Mouse (Mus musculus): ENCODE measurements around the gene Aoc3. TPM values are rescaled to one million over a fixed set of nuclear protein-coding genes. Genes with fewer than 3 reads are reported as not detected.
"Not testable (repeated sequence)": the region's sequence is repeated elsewhere in the genome, so short reads cannot be mapped to it uniquely, and the experiment has no call there.

Aoc3 gene
- polyA plus RNA-seq, 1 experiment from 2014 or later, result 0.06 TPM

DNA sequence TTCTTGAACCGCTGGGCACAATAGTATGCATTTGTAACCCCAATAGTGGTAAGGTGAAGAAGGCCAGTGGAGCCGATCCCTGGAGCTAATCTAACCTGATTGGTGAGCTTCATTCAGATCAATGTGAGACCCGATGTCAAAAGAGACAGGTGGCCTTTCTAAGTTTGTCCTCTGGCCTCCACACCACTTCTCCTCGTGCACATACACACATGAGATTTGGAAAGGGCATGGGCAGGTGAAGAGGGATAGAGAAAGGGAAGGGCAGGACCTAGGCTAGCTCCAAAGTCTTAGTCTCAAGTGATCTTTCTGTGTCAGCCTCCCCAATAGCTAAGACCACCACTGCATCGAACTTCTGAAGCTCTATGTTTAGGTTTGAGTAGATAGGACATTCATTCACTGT, 39.7 kb downstream of the Aoc3 start:
- no peak overlapping the region for H3K9ac ChIP-seq (replicated peaks)
- 69% methylated on average over 5 of the region's 5 CpGs for WGBS (ENCODE audit: insufficient replicate concordance)
- peak overlapping the region; percentile 27 for H3K4me2 ChIP-seq (ENCODE audit: low read depth, low read length)
- H3K36me3 ChIP-seq (replicated peaks; ENCODE audit: insufficient read depth, low read length), result peaks cover 12% of the 10 kb centered on the region; the same call in 1 of the 2 replicates
- H3K9me3 ChIP-seq (ENCODE audit: low read length), result no peaks in the 10 kb centered on the region
- peak overlapping the region; percentile 2; the same call in 1 of the 2 replicates for H3K4me3 ChIP-seq (ENCODE audit: low read depth, low read length)
- DNase-seq (no peak), ATAC-seq (peak; percentile 1; the same call in 1 of the 2 replicates)
- no peak for TF ChIP-seq EP300 (IDR thresholded peaks at IDR 0.05; ENCODE audit: low read depth)
- TF ChIP-seq CTCF (IDR thresholded peaks at IDR 0.05; ENCODE audit: low read depth), result no peak
- H3K4me1 ChIP-seq (ENCODE audit: insufficient read depth), result no peaks in the 10 kb centered on the region
- H3K27ac ChIP-seq (ENCODE audit: low read depth), result no peak overlapping the region
- no peaks in the 10 kb centered on the region for H3K27me3 ChIP-seq (ENCODE audit: insufficient read depth, low read length)

DNA sequence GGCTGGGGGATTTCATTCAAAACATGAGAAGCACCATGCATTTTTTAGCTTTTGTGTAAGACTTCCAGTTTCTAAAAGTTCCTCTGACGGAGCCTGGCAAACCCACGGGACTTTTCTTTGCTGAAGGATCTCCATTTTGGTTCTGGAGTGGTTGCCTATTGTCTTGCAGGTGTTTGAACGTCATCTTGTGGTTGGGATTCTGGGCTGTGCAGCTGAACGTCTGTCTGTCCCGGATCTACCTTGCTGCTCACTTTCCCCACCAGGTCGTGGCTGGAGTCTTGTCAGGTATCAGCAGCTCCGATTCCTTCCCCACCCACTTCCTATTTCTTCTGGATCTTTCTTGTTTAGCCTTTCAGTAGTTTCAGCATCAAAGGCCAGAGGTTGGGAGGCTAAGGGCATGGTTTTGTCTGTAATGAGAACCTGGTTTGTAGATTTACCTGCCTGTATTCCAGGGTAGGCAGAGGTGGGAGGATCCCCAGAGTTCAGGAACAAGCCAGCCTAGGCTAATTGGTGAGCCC, 44.1 kb downstream of the Aoc3 start:
- DNase-seq (peak; percentile 25), ATAC-seq (no peak)
- no peaks in the 10 kb centered on the region for H3K27me3 ChIP-seq (ENCODE audit: insufficient read depth, low read length)
- H3K4me1 ChIP-seq (ENCODE audit: insufficient read depth), result no peaks in the 10 kb centered on the region
- no peak overlapping the region for H3K4me3 ChIP-seq (ENCODE audit: low read depth, low read length)
- no peaks in the 10 kb centered on the region for H3K9me3 ChIP-seq (ENCODE audit: low read length)
- 53% methylated on average over 7 of the region's 7 CpGs for WGBS (ENCODE audit: insufficient replicate concordance)
- H3K9ac ChIP-seq (replicated peaks), result no peak overlapping the region
- TF ChIP-seq EP300 (IDR thresholded peaks at IDR 0.05; ENCODE audit: low read depth) (no peak), CTCF (IDR thresholded peaks at IDR 0.05; ENCODE audit: low read depth) (no peak)
- no peak overlapping the region for H3K4me2 ChIP-seq (ENCODE audit: low read depth, low read length)
- peaks cover 12% of the 10 kb centered on the region; the same call in 1 of the 2 replicates for H3K36me3 ChIP-seq (replicated peaks; ENCODE audit: insufficient read depth, low read length)
- H3K27ac ChIP-seq (ENCODE audit: low read depth), result no peak overlapping the region

DNA sequence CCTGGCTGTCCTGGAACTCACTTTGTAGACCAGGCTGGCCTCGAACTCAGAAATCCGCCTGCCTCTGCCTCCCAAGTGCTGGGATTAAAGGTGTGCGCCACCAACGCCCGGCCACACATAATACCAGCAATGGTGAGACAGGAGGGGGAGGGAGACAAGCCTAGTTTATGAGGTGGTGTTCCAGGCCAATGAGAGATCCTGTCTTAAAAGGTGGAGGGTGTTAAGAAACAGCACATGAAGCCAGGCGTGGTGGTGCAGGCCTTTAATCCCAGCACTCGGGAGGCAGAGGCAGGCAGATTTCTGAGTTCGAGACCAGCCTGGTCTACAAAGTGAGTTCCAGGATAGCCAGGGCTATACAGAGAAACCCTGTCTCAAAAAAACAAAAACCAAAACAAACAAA, 47.8 kb downstream of the Aoc3 start:
- 84% methylated on average over 7 of the region's 8 CpGs for WGBS (ENCODE audit: insufficient replicate concordance)
- not testable (repeated sequence) for H3K27me3 ChIP-seq (ENCODE audit: insufficient read depth, low read length); H3K4me2 ChIP-seq (ENCODE audit: low read depth, low read length); H3K4me3 ChIP-seq (ENCODE audit: low read depth, low read length); H3K4me1 ChIP-seq (ENCODE audit: insufficient read depth); H3K27ac ChIP-seq (ENCODE audit: low read depth); H3K9me3 ChIP-seq (ENCODE audit: low read length); H3K9ac ChIP-seq (replicated peaks); H3K36me3 ChIP-seq (replicated peaks; ENCODE audit: insufficient read depth, low read length)
- DNase-seq, result peak; percentile 51
- ATAC-seq, result peak; percentile 28

DNA sequence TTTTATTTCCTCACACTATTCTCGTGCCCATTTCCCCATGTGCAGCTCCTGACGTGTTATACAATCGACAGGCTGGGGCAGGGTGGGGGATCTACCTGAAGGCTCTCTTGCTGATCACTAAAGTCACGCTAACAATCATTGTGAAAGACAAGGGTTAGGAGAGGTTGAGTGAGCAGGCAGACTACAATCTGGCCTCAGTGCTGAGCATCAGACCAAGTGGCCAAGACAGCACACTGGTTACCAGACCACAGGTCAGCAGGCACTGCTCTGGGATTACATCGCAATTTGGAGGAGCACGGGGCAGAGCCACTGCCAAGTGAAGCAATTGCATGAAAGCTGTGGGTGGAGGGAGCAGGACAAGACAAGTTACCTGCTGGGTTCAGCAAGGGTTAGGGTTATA, 48.5 kb downstream of the Aoc3 start:
- Histone ChIP-seq H3K9ac (replicated peaks) (no peak overlapping the region), H3K27me3 (ENCODE audit: insufficient read depth, low read length) (no peaks in the 10 kb centered on the region), H3K36me3 (replicated peaks; ENCODE audit: insufficient read depth, low read length) (0 out of 2 replicates have a peak, but pooled peaks cover 5% of the 10 kb centered on the region), H3K4me3 (ENCODE audit: low read depth, low read length) (no peak overlapping the region), H3K4me2 (ENCODE audit: low read depth, low read length) (no peak overlapping the region), H3K27ac (ENCODE audit: low read depth) (peak overlapping the region; percentile 12; the same call in 1 of the 2 replicates), H3K4me1 (ENCODE audit: insufficient read depth) (no peaks in the 10 kb centered on the region; the same call in 1 of the 2 replicates), H3K9me3 (ENCODE audit: low read length) (no peaks in the 10 kb centered on the region)
- TF ChIP-seq EP300 (IDR thresholded peaks at IDR 0.05; ENCODE audit: low read depth) (peak; percentile 4; the same call in 1 of the 2 replicates), CTCF (IDR thresholded peaks at IDR 0.05; ENCODE audit: low read depth) (no peak)
- WGBS (ENCODE audit: insufficient replicate concordance), result 49% methylated on average over 6 of the region's 6 CpGs
- ATAC-seq (peak; percentile 64), DNase-seq (peak; percentile 68)

DNA sequence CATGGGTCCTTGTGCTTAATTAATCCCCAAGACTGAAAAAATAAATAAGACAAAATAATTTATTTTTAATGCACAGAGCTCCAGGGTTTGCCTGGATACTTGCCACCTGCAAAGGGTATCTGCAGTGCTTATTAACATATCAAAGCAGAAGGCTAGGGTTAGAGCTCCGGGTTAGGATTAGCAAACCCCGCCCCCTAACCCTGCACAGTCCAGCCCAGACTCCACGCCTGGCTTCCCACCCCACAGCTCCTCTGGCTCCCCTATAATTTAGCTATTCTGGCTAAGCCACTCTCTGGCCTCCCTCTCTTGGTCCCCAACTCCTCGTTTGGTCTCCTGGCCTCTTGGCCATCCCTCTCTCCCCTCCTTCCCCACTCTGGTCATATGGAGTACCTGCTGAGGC, 51.4 kb downstream of the Aoc3 start:
- Histone ChIP-seq H3K27ac (ENCODE audit: low read depth) (no peak overlapping the region), H3K4me3 (ENCODE audit: low read depth, low read length) (no peak overlapping the region), H3K9me3 (ENCODE audit: low read length) (no peaks in the 10 kb centered on the region), H3K36me3 (replicated peaks; ENCODE audit: insufficient read depth, low read length) (no peaks in the 10 kb centered on the region), H3K4me2 (ENCODE audit: low read depth, low read length) (no peak overlapping the region), H3K27me3 (ENCODE audit: insufficient read depth, low read length) (no peaks in the 10 kb centered on the region), H3K4me1 (ENCODE audit: insufficient read depth) (no peaks in the 10 kb centered on the region; the same call in 1 of the 2 replicates), H3K9ac (replicated peaks) (no peak overlapping the region)
- 39% methylated on average over 4 of the region's 4 CpGs for WGBS (ENCODE audit: insufficient replicate concordance)
- TF ChIP-seq EP300 (IDR thresholded peaks at IDR 0.05; ENCODE audit: low read depth) (no peak), CTCF (IDR thresholded peaks at IDR 0.05; ENCODE audit: low read depth) (no peak)
- ATAC-seq (no peak), DNase-seq (no peak)

Small RNA genes within 50 kb of the gene (microRNA-seq; reads per million reads assigned to microRNA genes)
- not detected for gene Gm25593

Other genes starting within 250 kb of the Aoc3 start
- gene Coasy, start 248.0 kb upstream of the Aoc3 start, polyA plus RNA-seq (2015; fragmentation: Nextera tagmentation; extraction: Ambion mirVana), result 38.5 and 42.9 TPM in 2 replicates
- gene Mlx, start 243.3 kb upstream of the Aoc3 start, polyA plus RNA-seq (2015; fragmentation: Nextera tagmentation; extraction: Ambion mirVana), result 24.1 and 26.1 TPM in 2 replicates
- gene Psmc3ip, start 235.2 kb upstream of the Aoc3 start, polyA plus RNA-seq (2015; fragmentation: Nextera tagmentation; extraction: Ambion mirVana), result 8.1 and 8.2 TPM in 2 replicates
- gene Retreg3, start 210.7 kb upstream of the Aoc3 start, polyA plus RNA-seq (2015; fragmentation: Nextera tagmentation; extraction: Ambion mirVana), result 9.2 and 9.4 TPM in 2 replicates
- gene Tubg1, start 210.7 kb upstream of the Aoc3 start, polyA plus RNA-seq (2015; fragmentation: Nextera tagmentation; extraction: Ambion mirVana), result 19.0 and 20.8 TPM in 2 replicates
- gene Tubg2, start 174.7 kb upstream of the Aoc3 start, polyA plus RNA-seq (2015; fragmentation: Nextera tagmentation; extraction: Ambion mirVana), result 0.12 and 0.22 TPM in 2 replicates
- 1.4 and 1.5 TPM in 2 replicates for gene Cntnap1, start 160.1 kb upstream of the Aoc3 start, polyA plus RNA-seq (2015; fragmentation: Nextera tagmentation; extraction: Ambion mirVana)
- gene Plekhh3, start 159.3 kb upstream of the Aoc3 start, polyA plus RNA-seq (2015; fragmentation: Nextera tagmentation; extraction: Ambion mirVana), result 1.6 and 3.4 TPM in 2 replicates
- 0.09 TPM in 2 replicates for gene Ccr10, start 155.2 kb upstream of the Aoc3 start, polyA plus RNA-seq (2015; fragmentation: Nextera tagmentation; extraction: Ambion mirVana)
- 4.2 and 5.0 TPM in 2 replicates for gene Ezh1, start 104.1 kb upstream of the Aoc3 start, polyA plus RNA-seq (2015; fragmentation: Nextera tagmentation; extraction: Ambion mirVana)
- gene Ramp2, start 84.6 kb upstream of the Aoc3 start, polyA plus RNA-seq (2015; fragmentation: Nextera tagmentation; extraction: Ambion mirVana), result 34.8 and 38.4 TPM in 2 replicates
- 75.9 and 81.1 TPM in 2 replicates for gene Vps25, start 76.9 kb upstream of the Aoc3 start, polyA plus RNA-seq (2015; fragmentation: Nextera tagmentation; extraction: Ambion mirVana)
- gene Wnk4, start 70.0 kb upstream of the Aoc3 start, polyA plus RNA-seq (2015; fragmentation: Nextera tagmentation; extraction: Ambion mirVana), result 1.6 and 2.2 TPM in 2 replicates
- gene Cntd1, start 51.6 kb upstream of the Aoc3 start, polyA plus RNA-seq (2015; fragmentation: Nextera tagmentation; extraction: Ambion mirVana), result 0.19 and 0.29 TPM in 2 replicates
- 79.9 and 86.6 TPM in 2 replicates for gene Coa3, start 51.5 kb upstream of the Aoc3 start, polyA plus RNA-seq (2015; fragmentation: Nextera tagmentation; extraction: Ambion mirVana)
- 65.1 and 72.3 TPM in 2 replicates for gene Becn1, start 28.3 kb upstream of the Aoc3 start, polyA plus RNA-seq (2015; fragmentation: Nextera tagmentation; extraction: Ambion mirVana)
- gene Psme3, start 14.4 kb upstream of the Aoc3 start, polyA plus RNA-seq (2015; fragmentation: Nextera tagmentation; extraction: Ambion mirVana), result 78.4 and 78.8 TPM in 2 replicates
- gene Aoc2, start 5.5 kb upstream of the Aoc3 start, polyA plus RNA-seq (2015; fragmentation: Nextera tagmentation; extraction: Ambion mirVana), result 0.44 and 0.60 TPM in 2 replicates
- gene G6pc, start 37.0 kb downstream of the Aoc3 start, polyA plus RNA-seq (2015; fragmentation: Nextera tagmentation; extraction: Ambion mirVana), result 97.9 and 206 TPM in 2 replicates
- gene Aarsd1, start 87.0 kb downstream of the Aoc3 start, polyA plus RNA-seq (2015; fragmentation: Nextera tagmentation; extraction: Ambion mirVana), result 23.7 and 24.2 TPM in 2 replicates
- gene Gm27029, start 94.2 kb downstream of the Aoc3 start, polyA plus RNA-seq (2015; fragmentation: Nextera tagmentation; extraction: Ambion mirVana), result 0.49 and 1.5 TPM in 2 replicates
- 4.3 and 4.4 TPM in 2 replicates for gene Rundc1, start 94.5 kb downstream of the Aoc3 start, polyA plus RNA-seq (2015; fragmentation: Nextera tagmentation; extraction: Ambion mirVana)
- gene Ptges3l, start 94.7 kb downstream of the Aoc3 start, polyA plus RNA-seq (2015; fragmentation: Nextera tagmentation; extraction: Ambion mirVana), result 0.65 and 1.0 TPM in 2 replicates
- gene Rpl27, start 111.7 kb downstream of the Aoc3 start, polyA plus RNA-seq (2015; fragmentation: Nextera tagmentation; extraction: Ambion mirVana), result 205 and 213 TPM in 2 replicates
- gene Ifi35, start 117.8 kb downstream of the Aoc3 start, polyA plus RNA-seq (2015; fragmentation: Nextera tagmentation; extraction: Ambion mirVana), result 27.2 and 28.2 TPM in 2 replicates
- 1.9 and 2.0 TPM in 2 replicates for gene Rnd2, start 134.4 kb downstream of the Aoc3 start, polyA plus RNA-seq (2015; fragmentation: Nextera tagmentation; extraction: Ambion mirVana)
- gene Vat1, start 135.6 kb downstream of the Aoc3 start, polyA plus RNA-seq (2015; fragmentation: Nextera tagmentation; extraction: Ambion mirVana), result 8.3 and 8.4 TPM in 2 replicates
- gene Brca1, start 221.3 kb downstream of the Aoc3 start, polyA plus RNA-seq (2015; fragmentation: Nextera tagmentation; extraction: Ambion mirVana), result 3.9 and 5.0 TPM in 2 replicates
- gene Nbr1, start 221.5 kb downstream of the Aoc3 start, polyA plus RNA-seq (2015; fragmentation: Nextera tagmentation; extraction: Ambion mirVana), result 32.8 and 35.3 TPM in 2 replicates

All from liver, postnatal 0 days (tissue).